Mouse (Mus musculus) WW6 (cell line): ENCODE data around the gene Slc25a45.

Experiments used
- DNase-seq: peaks from one replicate; pipeline ENCODE4 v3.0.0-alpha.2; 2013; ENCODE audit warnings: low read depth, low spot score

Slc25a45 gene

DNA sequence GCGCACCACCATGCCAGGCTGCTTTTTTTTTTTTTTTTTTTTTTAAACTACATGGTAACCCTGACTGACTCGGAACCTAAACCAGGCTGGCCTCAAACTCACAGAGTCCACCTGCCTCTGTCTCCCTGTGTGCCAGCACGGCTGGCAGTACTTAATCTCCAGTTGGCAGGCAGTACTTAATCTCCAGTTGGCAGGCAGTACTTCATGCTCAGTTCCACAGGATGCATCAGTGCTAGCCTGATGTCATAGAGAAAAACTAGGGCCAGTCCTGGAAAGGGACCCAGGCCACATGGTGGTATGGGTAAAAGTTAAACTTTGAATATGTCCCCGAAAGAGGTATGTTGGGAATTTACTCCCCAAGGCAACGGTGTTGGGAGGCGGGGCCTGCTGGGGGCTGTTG, 50.5 kb downstream of the Slc25a45 start:
- DNase-seq: no peak

- no peak for DNase-seq
Observed at GRCm38 (mm10) chr19:5928546-5928945, 50.9 kb downstream of the Slc25a45 start.

- no peak for DNase-seq
Observed at GRCm38 (mm10) chr19:5929634-5930596, 52.3 kb downstream of the Slc25a45 start.

- DNase-seq: no peak
Observed at GRCm38 (mm10) chr19:5935266-5935665, 57.7 kb downstream of the Slc25a45 start.
